Mouse (Mus musculus): ENCODE results near the gene Mocs3.

DNA sequence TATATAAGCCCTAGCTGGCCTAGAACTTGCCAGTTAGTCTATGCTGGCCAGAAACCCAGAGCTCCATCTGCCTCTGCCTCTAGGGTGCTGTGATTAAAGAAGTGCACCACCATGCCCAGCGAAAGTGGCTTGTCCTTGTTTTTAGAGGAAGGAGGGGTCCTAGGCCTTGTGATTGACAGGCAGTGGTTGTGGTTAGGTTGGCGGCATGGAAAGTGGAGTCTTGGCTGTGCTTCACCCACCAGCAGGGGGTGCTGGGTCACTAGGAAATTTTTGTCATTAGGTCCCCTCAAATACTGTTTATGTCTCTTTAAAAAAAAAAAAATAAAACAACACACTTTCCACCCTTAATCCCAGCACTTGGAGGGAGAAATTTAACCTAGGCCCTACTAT lies 18.4 kb downstream of the Mocs3 start:
- no peak for TF ChIP-seq GATA1 (IDR thresholded peaks at IDR 0.05; ENCODE audit: borderline replicate concordance, low read length)
- no peak for TF ChIP-seq FLI1 (IDR thresholded peaks at IDR 0.05; ENCODE audit: low read length)
